Mouse (Mus musculus): ENCODE data around the gene Rab25. TPM values are rescaled to one million over a fixed set of nuclear protein-coding genes. Genes with fewer than 3 reads are reported as not detected.

Rab25 gene
- polyA plus RNA-seq, 1 experiment from 2014 or later, result not detected

- WGBS, result 97% methylated on average over 10 of the region's 10 CpGs
- peaks cover 49% of the 10 kb centered on the region for H3K36me3 ChIP-seq (ENCODE audit: control insufficient read depth, insufficient read depth, low read length)
These were observed 22.2 kb upstream of the Rab25 start for GRCm38 (mm10) chr3:88570341-88570740.

GRCm38 (mm10) chr3:88569694-88570093 is 21.6 kb upstream of the Rab25 start:
- Histone ChIP-seq H3K4me2 (ENCODE audit: low read length) (no peak overlapping the region), H3K27ac (replicated peaks; ENCODE audit: low read depth, low read length) (no peak overlapping the region), H3K4me3 (replicated peaks; ENCODE audit: low read depth, low read length) (no peak overlapping the region), H3K9me3 (ENCODE audit: control insufficient read depth, low read length) (no peaks in the 10 kb centered on the region), H3K27me3 (ENCODE audit: control insufficient read depth, insufficient read depth, low read length) (no peaks in the 10 kb centered on the region), H3K36me3 (ENCODE audit: control insufficient read depth, insufficient read depth, low read length) (peaks cover 56% of the 10 kb centered on the region), H3K4me1 (ENCODE audit: control insufficient read depth, insufficient read depth, low read length) (no peaks in the 10 kb centered on the region), H3K9ac (replicated peaks; ENCODE audit: low read length) (no peak overlapping the region)
- ATAC-seq (ENCODE audit: low FRiP score, low TSS enrichment), result no peak
- no peak for DNase-seq
- WGBS, result 95% methylated on average over 5 of the region's 5 CpGs

More at GRCm38 (mm10) chr3:88570341-88570740, 22.2 kb upstream of the Rab25 start:
- Histone ChIP-seq H3K4me1 (ENCODE audit: control insufficient read depth, insufficient read depth, low read length) (no peaks in the 10 kb centered on the region), H3K9ac (replicated peaks; ENCODE audit: low read length) (no peak overlapping the region), H3K4me2 (ENCODE audit: low read length) (no peak overlapping the region), H3K27me3 (ENCODE audit: control insufficient read depth, insufficient read depth, low read length) (no peaks in the 10 kb centered on the region), H3K9me3 (ENCODE audit: control insufficient read depth, low read length) (no peaks in the 10 kb centered on the region), H3K27ac (replicated peaks; ENCODE audit: low read depth, low read length) (no peak overlapping the region), H3K4me3 (replicated peaks; ENCODE audit: low read depth, low read length) (no peak overlapping the region)
- DNase-seq (no peak), ATAC-seq (ENCODE audit: low FRiP score, low TSS enrichment) (no peak)

- no peak overlapping the region for H3K27ac ChIP-seq (replicated peaks; ENCODE audit: low read depth, low read length)
- ATAC-seq (ENCODE audit: low FRiP score, low TSS enrichment), result no peak
- no peak for DNase-seq
- WGBS, result 99% methylated on average over 2 of the region's 2 CpGs
- H3K4me2 ChIP-seq (ENCODE audit: low read length), result no peak overlapping the region
- H3K9ac ChIP-seq (replicated peaks; ENCODE audit: low read length), result no peak overlapping the region
- H3K9me3 ChIP-seq (ENCODE audit: control insufficient read depth, low read length), result no peaks in the 10 kb centered on the region
- H3K36me3 ChIP-seq (ENCODE audit: control insufficient read depth, insufficient read depth, low read length), result peaks cover 62% of the 10 kb centered on the region
- no peak overlapping the region for H3K4me3 ChIP-seq (replicated peaks; ENCODE audit: low read depth, low read length)
- no peaks in the 10 kb centered on the region for H3K27me3 ChIP-seq (ENCODE audit: control insufficient read depth, insufficient read depth, low read length)
- no peaks in the 10 kb centered on the region for H3K4me1 ChIP-seq (ENCODE audit: control insufficient read depth, insufficient read depth, low read length)
These were observed 21.0 kb upstream of the Rab25 start for GRCm38 (mm10) chr3:88569093-88569492.

- 98% methylated on average over 2 of the region's 2 CpGs for WGBS
- Histone ChIP-seq H3K4me2 (ENCODE audit: low read length) (no peak overlapping the region), H3K4me1 (ENCODE audit: control insufficient read depth, insufficient read depth, low read length) (no peaks in the 10 kb centered on the region), H3K27ac (replicated peaks; ENCODE audit: low read depth, low read length) (no peak overlapping the region), H3K9me3 (ENCODE audit: control insufficient read depth, low read length) (no peaks in the 10 kb centered on the region), H3K4me3 (replicated peaks; ENCODE audit: low read depth, low read length) (no peak overlapping the region), H3K27me3 (ENCODE audit: control insufficient read depth, insufficient read depth, low read length) (no peaks in the 10 kb centered on the region), H3K36me3 (ENCODE audit: control insufficient read depth, insufficient read depth, low read length) (peaks cover 66% of the 10 kb centered on the region), H3K9ac (replicated peaks; ENCODE audit: low read length) (no peak overlapping the region)
- DNase-seq (no peak), ATAC-seq (ENCODE audit: low FRiP score, low TSS enrichment) (no peak)
These were observed 20.5 kb upstream of the Rab25 start for GRCm38 (mm10) chr3:88568615-88569014.

DNA sequence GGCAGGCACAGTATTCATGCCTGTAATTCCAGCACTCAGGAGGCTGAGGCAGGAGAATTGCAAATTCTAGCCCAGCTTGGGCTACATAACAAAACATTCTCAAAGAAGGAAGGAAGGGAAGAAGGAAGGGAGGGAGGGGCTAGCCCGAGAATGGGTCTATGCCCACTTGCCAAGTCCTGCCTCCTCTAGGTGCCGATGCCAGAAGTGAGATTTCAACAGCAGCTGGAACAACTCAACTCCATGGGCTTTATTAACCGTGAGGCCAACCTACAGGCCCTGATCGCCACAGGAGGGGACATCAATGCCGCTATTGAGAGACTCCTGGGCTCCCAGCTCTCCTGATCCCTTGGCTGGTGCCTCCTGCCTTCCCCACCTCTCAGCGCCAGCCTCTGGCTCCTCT is 19.8 kb upstream of the Rab25 start:
- H3K9ac ChIP-seq (replicated peaks; ENCODE audit: low read length), result no peak overlapping the region
- H3K9me3 ChIP-seq (ENCODE audit: control insufficient read depth, low read length), result no peaks in the 10 kb centered on the region
- ATAC-seq (ENCODE audit: low FRiP score, low TSS enrichment), result no peak
- peaks cover 74% of the 10 kb centered on the region for H3K36me3 ChIP-seq (ENCODE audit: control insufficient read depth, insufficient read depth, low read length)
- H3K27me3 ChIP-seq (ENCODE audit: control insufficient read depth, insufficient read depth, low read length), result no peaks in the 10 kb centered on the region
- H3K4me2 ChIP-seq (ENCODE audit: low read length), result no peak overlapping the region
- H3K4me3 ChIP-seq (replicated peaks; ENCODE audit: low read depth, low read length), result no peak overlapping the region
- H3K4me1 ChIP-seq (ENCODE audit: control insufficient read depth, insufficient read depth, low read length), result no peaks in the 10 kb centered on the region
- no peak overlapping the region for H3K27ac ChIP-seq (replicated peaks; ENCODE audit: low read depth, low read length)
- WGBS, result 96% methylated on average over 6 of the region's 6 CpGs
- DNase-seq, result no peak

- peaks cover 86% of the 10 kb centered on the region for H3K36me3 ChIP-seq (ENCODE audit: control insufficient read depth, insufficient read depth, low read length)
These were observed 18.5 kb upstream of the Rab25 start for GRCm38 (mm10) chr3:88566536-88567061.

DNA sequence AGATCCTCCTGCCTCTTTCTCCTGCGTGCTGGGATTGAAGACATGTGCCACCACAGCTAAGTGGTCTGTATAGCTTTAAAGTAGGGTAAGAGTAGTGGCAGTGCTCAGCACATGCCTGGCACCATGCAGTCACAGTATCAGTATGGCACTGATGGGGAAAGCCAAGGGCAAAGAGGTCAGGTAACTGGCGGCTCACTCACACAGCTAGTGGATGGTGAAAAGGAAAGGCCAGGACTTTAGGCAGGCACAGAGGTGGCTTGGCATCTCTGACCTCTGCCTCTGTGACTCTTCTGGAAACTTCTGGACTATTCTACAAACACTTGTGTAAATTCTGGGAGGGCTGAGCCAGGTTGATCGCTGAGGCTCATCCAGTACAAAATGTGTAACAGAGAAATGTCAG is 18.0 kb upstream of the Rab25 start:
- no peak overlapping the region for H3K27ac ChIP-seq (replicated peaks; ENCODE audit: low read depth, low read length)
- peaks cover 88% of the 10 kb centered on the region for H3K36me3 ChIP-seq (ENCODE audit: control insufficient read depth, insufficient read depth, low read length)

More at GRCm38 (mm10) chr3:88566536-88567061, 18.5 kb upstream of the Rab25 start:
- Histone ChIP-seq H3K4me3 (replicated peaks; ENCODE audit: low read depth, low read length) (no peak overlapping the region), H3K27ac (replicated peaks; ENCODE audit: low read depth, low read length) (no peak overlapping the region), H3K4me1 (ENCODE audit: control insufficient read depth, insufficient read depth, low read length) (no peaks in the 10 kb centered on the region), H3K9ac (replicated peaks; ENCODE audit: low read length) (no peak overlapping the region), H3K9me3 (ENCODE audit: control insufficient read depth, low read length) (no peaks in the 10 kb centered on the region), H3K4me2 (ENCODE audit: low read length) (no peak overlapping the region), H3K27me3 (ENCODE audit: control insufficient read depth, insufficient read depth, low read length) (no peaks in the 10 kb centered on the region)
- DNase-seq (no peak), ATAC-seq (ENCODE audit: low FRiP score, low TSS enrichment) (no peak)
- 90% methylated on average over 4 of the region's 4 CpGs for WGBS

GRCm38 (mm10) chr3:88563966-88564365 is 15.9 kb upstream of the Rab25 start:
- H3K4me1 ChIP-seq (ENCODE audit: control insufficient read depth, insufficient read depth, low read length), result no peaks in the 10 kb centered on the region
- ATAC-seq (ENCODE audit: low FRiP score, low TSS enrichment), result no peak
- peaks cover 95% of the 10 kb centered on the region for H3K36me3 ChIP-seq (ENCODE audit: control insufficient read depth, insufficient read depth, low read length)
- H3K9me3 ChIP-seq (ENCODE audit: control insufficient read depth, low read length), result no peaks in the 10 kb centered on the region
- H3K4me3 ChIP-seq (replicated peaks; ENCODE audit: low read depth, low read length), result no peak overlapping the region
- no peaks in the 10 kb centered on the region for H3K27me3 ChIP-seq (ENCODE audit: control insufficient read depth, insufficient read depth, low read length)
- 86% methylated on average over 7 of the region's 7 CpGs for WGBS
- H3K4me2 ChIP-seq (ENCODE audit: low read length), result no peak overlapping the region
- no peak overlapping the region for H3K9ac ChIP-seq (replicated peaks; ENCODE audit: low read length)
- DNase-seq, result no peak
- H3K27ac ChIP-seq (replicated peaks; ENCODE audit: low read depth, low read length), result no peak overlapping the region

More for the DNA sequence above, 18.0 kb upstream of the Rab25 start:
- Histone ChIP-seq H3K9me3 (ENCODE audit: control insufficient read depth, low read length) (no peaks in the 10 kb centered on the region), H3K9ac (replicated peaks; ENCODE audit: low read length) (no peak overlapping the region), H3K4me1 (ENCODE audit: control insufficient read depth, insufficient read depth, low read length) (no peaks in the 10 kb centered on the region), H3K27me3 (ENCODE audit: control insufficient read depth, insufficient read depth, low read length) (no peaks in the 10 kb centered on the region), H3K4me3 (replicated peaks; ENCODE audit: low read depth, low read length) (no peak overlapping the region), H3K4me2 (ENCODE audit: low read length) (no peak overlapping the region)
- ATAC-seq (ENCODE audit: low FRiP score, low TSS enrichment) (no peak), DNase-seq (no peak)
- 96% methylated on average over 3 of the region's 3 CpGs for WGBS

DNA sequence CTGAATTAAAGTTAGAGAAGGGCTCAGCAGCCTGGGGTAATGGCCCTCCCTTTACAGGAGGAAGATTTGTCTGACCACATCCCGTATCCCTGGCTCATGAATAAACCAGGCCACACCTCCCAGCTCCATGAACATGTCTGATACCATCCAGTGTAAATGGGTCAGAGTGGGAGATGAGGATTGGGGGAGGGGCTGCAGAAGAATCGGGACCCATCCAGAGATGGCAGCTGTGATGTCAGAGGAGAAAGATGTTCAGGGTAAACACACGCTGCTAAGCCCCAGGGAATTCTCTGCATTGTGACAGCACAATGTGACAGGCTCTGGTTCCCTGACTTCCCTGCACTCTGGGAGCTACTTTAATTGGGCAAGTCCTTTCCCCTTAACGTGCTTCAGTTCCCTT is 15.3 kb upstream of the Rab25 start:
- peak; percentile 40 for ATAC-seq (ENCODE audit: low FRiP score, low TSS enrichment)

More for the DNA sequence above, 15.3 kb upstream of the Rab25 start:
- no peaks in the 10 kb centered on the region for H3K27me3 ChIP-seq (ENCODE audit: control insufficient read depth, insufficient read depth, low read length)
- peak; percentile 25 for DNase-seq
- H3K36me3 ChIP-seq (ENCODE audit: control insufficient read depth, insufficient read depth, low read length), result peaks cover 95% of the 10 kb centered on the region
- H3K4me3 ChIP-seq (replicated peaks; ENCODE audit: low read depth, low read length), result no peak overlapping the region
- 51% methylated on average over 4 of the region's 4 CpGs for WGBS
- H3K9ac ChIP-seq (replicated peaks; ENCODE audit: low read length), result no peak overlapping the region
- H3K4me1 ChIP-seq (ENCODE audit: control insufficient read depth, insufficient read depth, low read length), result no peaks in the 10 kb centered on the region
- H3K4me2 ChIP-seq (ENCODE audit: low read length), result no peak overlapping the region
- H3K9me3 ChIP-seq (ENCODE audit: control insufficient read depth, low read length), result no peaks in the 10 kb centered on the region
- 0 out of 2 replicates have a peak overlapping the region, but pooled peaks have one; percentile 41 for H3K27ac ChIP-seq (replicated peaks; ENCODE audit: low read depth, low read length)
